Mouse (Mus musculus) spleen, adult 12 weeks (tissue): ENCODE measurements at regions not wholly inside any gene's neighbourhood (a gene's known extent, or its start where the extent isn't known, plus 50 kb on each side); places are given as distances from the start of the nearest gene placed in this dataset.

ENCODE experiments used
- DNase-seq: peaks from one replicate; pipeline ENCODE4 v3.0.0; 2022; ENCODE audit warnings: low spot score

DNA sequence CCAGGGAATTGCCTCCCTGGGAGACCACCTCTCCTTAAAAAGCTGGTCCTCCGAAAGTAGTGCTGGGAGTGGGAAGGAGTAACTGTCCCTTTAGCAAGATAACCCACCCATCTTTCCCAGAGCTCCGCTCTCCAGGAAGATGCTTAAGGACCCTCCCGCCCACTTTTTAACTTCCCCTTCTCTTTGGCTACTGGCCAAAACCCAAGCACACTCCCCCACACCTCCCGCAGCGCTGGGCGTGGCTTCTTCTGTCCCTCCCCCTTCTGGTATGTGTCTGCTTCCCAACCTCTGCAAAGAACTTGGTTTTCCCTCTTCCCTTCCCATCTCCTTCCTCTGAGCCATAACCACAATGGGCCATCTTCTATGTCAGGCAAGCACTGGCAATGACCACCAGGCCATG is 85.4 kb downstream of the Rpap3 start:
- DNase-seq: no peak

DNA sequence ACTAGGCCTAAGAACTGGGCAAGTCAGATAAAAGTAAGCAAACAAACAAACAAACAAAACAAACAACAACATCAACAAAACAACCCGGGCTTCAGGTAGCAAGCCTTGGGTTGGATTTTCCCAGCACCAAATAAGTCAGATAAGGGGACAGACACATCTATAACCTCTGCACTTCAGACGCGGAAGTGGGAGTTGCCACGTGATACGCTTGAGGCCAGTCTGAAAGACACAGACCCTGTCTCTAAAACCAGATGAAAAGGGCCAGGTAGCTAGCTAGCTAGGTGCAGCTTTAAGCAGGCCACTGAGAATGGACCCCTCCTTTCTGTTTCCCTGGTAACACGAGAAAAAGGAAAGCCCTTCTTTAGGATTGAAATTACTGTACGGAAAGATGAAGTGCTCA is 85.9 kb downstream of the Rpap3 start:
- no peak for DNase-seq

DNA sequence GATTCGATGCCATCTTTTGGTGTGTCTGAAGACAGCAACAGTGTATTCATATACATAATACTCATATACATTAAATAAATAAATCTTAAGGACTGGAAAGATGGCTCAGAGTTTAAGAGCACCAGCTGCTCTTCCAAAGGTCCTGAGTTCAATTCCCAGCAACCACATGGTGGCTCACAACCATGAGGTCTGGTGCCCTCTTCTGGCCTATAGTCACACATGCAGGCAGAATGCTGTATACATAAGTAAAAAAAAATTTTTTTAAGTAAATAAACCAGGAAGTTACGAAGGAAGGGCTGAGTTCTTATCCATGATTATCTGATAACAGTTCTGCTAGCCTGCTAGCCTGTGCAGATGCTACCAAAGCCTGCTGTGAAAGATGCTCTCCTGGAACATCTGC is 93.3 kb downstream of the Rpap3 start:
- DNase-seq: no peak

DNA sequence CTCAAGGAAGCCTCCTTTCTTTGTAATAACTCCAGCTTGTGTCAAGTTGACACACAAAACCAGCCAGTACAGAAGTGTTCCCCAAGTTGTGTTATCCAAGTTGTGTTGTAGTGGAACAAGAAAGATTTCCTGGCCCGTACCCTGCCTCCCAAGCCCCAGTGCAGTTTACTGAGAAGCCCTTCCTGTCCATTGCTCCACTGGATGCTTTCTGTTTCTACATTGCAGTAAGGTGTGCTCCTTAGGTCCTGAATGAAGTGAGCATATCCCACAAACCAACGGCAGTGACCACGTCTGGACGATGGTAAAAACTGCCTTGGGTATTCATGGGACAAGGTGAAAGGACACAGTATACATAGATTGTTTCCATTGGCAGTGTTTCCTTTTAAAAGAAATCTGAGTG is 94.9 kb downstream of the Rpap3 start:
- DNase-seq: no peak

DNA sequence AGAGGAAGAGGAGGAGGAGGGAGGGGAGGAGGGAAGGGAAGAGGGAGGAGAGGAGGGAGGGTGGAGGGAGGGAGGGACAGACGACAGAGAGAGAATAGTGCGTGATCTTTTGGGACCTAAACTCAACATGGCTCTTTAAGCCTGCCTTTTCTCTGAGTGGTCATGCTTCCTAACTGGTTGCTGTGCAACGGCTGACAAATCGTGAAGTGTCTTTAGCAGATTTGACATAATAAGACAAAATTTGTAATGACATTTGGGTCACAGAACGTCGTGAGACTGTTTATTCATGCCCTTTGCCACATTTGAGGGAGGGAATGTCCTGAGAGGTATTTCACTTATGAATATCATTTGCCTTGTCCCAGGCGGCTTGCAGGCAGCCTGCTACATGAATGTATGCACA is 96.1 kb downstream of the Rpap3 start:
- no peak for DNase-seq

DNA sequence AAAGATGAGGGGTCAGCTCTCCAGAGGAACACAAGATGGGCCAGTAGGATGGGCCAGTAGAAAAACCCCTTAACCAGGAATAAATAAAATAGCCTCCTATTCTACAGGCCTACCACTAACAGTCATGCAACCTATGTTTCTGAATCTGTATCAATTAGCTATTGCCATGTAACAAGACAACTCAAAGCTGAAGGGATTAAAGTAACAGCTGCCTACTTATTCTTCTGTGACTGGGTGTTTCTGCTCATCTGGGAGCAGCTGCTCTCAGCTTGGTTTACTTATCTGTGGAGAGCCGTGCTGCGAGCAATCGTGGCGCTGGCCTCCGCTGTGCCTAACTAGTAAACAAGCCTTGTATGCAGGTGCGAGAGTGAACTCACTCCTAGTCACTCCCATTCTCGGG is 97.0 kb downstream of the Rpap3 start:
- no peak for DNase-seq

DNA sequence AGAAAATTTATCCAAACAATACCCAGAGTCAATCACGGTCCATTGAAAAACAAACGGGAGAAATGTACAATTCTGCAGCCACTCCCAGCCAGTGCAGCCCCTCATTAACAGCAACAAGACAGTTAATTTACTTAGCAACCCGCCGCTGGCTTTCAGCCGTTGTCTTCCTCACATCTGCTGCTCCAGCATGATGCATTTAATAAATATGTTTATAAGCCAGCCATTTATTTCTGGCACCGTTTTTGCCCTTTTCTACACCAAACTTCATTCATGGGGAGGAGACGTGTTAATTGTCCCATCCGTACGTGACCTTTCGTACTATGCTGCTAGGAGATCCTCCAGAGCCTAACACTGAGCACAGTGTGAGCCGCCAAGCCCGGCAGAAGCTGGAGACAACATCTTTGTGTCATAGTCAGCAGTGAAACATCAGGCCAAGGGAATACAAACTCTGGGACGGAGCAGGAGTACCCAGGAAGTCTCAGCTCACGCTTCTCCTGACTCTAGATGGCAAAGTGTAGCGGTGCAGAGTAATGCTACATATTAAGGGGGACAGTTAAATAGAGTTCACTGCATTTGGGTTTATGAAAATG is 97.9 kb downstream of the Rpap3 start:
- no peak for DNase-seq

DNA sequence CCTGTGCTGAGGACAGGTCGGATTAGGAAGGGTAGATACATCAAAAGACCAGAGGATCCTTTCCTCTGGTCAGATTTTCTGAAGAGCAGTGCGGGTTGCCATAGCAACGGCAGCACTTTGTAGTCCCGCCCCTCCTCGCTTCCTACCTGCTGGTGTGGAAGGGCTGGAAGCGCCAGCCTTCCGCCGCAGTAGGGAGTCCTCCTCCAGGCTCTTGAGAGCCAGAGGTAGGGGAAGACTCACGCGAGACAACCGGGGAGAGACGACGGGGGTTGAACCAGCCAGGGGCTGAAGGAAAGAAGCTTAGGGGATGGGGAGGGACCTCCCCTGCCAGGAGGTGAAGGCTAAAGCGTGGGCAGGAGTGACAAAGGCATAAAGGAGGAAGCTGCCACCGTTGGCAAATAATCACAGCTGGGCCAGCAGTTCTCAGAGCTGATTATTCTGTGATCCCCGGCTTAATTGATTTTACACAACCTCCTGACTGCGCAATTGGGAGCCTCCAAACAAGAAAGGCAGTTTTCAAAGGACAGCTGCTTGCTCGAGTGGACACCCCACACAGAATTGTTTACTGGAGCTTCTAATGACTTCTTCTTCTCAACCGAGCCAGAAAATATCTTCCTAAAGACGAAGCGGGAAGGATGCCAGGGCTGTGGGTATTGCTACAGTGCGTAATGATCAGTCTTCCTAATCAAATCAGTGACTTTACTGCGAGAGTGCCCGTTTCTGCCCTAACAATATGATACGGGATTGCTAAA is 98.8 kb downstream of the Rpap3 start:
- DNase-seq: no peak

DNA sequence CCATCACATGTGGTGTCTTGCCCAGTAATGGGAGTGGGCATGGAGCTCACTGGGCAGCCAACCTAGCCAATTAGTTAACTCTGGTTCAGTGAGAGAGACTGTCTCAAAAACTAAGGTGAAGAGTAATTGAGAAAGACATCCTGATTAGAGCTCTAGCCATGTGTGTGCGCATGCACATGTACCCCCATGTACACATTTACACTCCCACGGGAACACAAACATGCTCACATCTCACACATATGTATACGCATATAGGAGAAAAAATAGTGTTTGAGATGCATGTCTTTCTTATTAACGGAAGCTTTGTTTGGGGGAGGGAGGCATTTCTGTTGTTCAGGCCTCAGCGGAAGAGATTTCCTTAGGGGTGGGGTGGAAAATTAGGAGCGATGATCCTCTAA is 99.4 kb downstream of the Rpap3 start:
- no peak for DNase-seq

DNA sequence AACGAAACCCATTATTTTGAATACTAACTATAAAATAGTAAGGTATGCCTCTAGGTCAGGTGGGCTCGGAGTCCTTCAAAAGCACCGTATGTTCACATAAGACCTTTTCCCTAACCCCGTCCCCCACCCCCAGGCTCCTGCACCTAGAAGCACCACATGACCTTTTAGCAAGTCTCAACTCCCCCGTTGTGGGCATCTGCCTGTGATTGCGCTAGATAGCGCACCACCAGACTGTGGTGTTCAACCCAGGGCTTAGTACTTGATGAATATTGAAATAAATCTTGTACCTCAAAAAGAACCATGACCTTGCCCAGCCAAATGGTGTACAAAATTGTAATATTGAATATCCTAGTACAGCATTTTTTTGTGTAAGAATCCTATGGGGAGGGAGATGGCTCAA is 99.8 kb downstream of the Rpap3 start:
- no peak for DNase-seq

DNA sequence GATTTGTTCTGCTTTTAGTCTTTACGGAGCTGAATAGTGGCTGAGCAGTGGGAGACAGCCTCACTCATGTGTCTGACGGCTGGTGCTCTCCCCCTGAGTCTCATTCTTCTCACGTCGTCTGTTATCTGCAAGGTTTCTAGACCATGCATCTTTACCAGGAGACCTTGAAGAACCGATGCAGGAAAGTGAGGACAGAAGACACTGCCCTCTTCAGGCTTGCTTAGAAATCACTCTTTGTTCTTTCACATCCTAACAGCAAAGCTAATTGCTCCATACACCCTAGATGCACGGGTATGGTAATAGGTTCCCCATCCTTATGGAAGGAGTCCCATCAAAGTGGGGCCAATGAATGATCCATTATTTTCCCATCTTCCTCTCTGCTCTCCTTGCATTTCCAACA is 102.1 kb downstream of the Rpap3 start:
- DNase-seq: no peak

DNA sequence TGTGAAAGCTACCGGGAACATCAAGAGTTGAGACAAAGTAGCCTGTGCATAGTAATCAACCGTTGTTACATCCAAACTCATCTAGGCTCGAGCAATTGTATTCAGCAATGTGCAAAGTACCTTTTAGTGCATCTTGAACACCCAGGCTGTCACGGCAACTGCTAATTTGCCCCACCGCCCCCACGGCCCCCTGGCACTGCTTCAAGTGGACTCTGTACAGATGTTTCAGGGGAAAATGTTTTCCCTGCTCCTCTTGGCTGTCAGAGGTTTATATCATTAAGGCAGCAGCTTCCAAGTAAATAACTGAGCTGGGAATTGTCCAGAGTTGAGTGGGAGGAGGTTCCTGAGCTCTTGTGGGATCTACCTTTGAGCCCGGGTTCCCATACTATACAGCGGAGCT is 107.4 kb downstream of the Rpap3 start:
- no peak for DNase-seq

DNA sequence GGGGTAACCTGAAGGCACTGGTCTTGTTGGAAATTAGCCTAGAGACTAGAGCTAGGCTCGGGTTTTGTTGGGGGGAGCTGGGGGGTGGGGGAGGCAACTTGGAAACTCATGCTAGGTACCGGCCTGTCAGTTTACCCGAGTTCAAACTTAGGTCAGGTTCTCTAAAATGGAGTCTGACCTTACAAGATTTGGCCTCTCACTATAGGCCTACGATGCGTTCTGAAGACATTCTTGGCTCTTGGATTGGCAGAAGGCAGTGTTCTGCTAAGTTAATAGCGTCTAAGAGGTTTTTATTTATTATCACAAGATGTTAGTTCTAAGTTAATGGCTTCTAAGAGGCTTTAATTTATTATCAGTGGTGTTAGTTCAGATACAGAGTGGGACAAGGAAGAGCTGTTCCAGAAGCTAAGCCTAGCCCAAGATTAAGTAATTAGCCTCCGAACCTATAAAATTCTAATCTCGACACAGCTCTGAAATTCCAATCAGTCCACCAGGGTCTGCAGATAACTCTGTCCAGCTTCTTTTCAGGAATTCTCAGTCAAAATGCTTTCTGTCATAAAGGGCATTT is 109.0 kb downstream of the Rpap3 start:
- DNase-seq: no peak

DNA sequence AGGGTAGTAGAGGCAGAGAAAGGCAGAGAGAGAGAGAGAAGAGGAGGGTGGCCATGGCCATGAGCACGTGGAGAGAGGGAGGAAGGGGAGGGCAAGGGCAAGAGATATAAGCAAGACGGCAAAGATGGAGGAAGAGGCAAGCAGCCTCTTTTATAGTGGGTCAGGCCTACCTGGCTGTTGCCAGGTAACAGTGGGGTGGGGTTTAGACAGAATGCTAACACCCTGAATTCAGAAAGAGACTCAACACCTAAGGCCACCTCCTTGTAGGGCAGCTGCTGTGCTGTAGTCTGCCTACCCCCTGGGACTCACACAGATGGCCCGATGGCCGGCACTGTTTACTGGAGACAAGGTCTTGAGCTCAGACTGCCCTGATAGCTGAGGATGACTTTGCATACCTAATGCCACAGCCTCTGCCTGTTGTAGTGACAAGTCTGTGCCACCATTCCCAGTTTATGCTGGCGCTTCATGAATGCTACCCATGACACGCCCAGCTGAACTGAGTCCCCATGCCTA is 110.3 kb downstream of the Rpap3 start:
- no peak for DNase-seq

DNA sequence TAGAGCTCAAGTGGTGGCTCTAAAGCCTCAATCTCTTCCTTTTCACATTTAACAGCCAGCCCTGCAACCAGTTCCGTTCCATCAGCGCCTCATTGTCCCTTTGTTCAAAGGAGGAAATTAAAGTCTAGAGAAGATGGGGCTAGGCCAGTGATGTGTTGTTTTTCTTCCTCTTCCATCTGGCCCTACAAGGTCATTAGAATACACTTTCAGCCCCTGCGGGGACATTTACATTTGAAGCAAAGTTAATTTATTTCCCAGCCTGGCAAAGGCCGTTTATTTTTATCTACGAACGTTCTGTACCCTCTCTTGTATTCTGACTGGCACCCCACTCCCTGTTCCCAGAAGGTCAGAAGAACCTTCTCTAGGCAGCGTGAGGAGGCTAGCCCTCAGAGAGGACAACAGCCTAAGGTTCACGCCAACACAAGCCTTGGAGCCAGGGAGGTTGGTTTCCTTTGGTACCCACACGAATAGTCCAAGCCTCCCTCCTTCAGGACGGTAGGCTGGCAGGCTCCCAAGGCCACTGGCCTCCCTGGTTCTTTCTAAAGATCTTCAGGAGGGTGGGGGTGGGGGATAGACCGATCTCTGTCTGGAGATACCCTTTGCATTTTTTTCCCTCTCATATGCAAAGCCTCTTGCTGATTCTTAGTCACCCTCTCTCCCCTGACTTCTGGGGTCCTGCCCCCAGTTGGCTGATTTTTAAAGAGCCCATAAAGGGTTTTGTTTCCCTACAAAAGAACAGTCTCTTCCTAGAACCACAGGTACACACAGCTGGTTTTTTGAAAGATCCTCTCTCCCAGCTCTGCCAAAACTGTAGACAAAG is 111.6 kb downstream of the Rpap3 start:
- no peak for DNase-seq

DNA sequence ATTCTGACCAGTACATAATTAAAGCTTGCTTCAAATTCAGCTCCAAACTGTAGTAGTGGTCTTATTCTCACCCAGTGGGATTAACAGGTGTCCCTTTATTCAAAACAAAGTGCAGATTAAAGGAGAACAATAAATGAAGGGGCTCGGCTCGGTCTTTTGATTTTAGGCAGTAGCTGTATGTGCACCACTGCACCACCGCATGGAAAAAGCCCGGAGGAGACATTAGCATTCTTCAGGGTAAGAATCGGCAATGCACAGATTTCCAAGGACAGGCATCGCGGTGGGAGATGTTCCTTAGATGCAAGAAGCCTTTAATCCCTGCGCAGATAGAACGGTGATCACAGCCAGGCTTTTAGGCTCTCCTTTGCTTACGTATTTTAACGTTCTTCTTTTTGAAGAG is 112.8 kb downstream of the Rpap3 start:
- DNase-seq: no peak

DNA sequence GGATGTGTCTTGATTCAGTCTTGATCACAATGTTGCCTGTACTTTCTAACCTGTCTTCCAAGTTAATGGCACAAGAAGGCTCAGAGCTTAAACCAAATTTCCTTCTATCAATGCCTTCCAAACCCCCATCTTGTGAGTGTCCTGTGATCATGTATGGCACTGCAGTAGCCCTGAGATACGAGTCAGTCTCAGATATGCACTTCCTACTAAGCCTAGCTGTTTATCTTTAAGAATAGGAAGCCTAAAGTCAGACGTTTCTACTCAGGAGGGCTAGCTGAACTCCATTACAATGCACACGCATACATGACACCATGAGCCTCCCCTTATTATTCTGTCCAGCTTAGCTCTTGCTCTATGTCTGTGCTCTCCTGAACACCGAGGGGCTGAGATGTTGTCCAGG is 114.2 kb downstream of the Rpap3 start:
- DNase-seq: no peak

DNA sequence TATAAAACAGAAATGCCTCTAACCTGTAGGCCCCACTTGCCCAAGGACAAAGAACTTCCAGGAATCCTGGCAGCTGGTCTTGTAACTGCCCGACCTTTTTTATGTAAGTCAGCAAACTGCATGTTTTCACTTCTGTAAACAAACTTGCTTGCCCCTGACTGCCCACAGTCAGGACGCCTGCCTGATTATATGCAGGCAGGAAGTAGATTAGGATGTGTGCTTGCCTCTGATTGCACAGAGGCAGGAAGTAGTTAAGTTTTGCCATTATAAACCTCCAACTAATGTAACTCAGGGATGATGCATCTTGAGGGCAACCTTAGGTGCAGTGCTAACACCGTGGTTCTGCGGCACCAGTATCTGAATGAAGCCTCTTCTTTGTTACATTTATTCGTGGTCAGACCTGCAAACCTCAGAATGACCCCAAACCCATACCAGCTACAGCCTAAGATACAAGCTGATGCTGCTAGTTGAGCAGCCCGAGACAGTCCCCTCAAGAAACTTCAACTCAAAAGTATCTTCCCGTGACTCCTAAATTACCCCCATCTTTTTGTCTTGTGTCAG is 114.8 kb downstream of the Rpap3 start:
- no peak for DNase-seq

DNA sequence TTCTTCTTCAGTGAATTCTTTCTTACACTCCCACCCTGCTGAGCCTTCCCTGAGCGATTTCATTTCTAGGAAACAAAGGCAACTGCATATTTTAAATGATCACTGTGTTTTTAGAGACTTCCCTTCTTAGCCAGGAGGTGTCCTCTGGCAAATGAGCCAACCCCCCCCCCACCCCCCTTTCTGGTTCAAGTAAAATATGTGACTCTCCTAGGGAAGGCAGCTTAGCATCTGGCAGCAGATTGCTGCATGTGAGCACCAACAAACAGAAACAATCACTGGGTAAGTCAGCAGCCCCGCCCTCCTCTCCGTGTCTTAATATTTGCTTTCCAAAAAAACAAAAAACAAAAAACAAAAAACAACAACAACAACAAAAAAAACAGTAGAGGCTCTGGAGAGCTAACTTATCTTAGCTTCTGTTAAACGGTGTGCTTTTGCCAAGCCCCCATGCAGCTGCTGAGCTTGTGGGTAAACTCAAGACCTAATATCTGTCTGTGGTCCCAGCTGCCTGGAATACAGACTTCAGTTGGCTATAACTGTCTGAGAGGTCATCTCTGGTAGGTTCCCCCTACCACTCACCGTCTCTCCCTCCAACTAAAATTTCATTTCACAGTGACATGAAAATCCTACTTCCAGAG is 117.9 kb downstream of the Rpap3 start:
- DNase-seq: no peak

DNA sequence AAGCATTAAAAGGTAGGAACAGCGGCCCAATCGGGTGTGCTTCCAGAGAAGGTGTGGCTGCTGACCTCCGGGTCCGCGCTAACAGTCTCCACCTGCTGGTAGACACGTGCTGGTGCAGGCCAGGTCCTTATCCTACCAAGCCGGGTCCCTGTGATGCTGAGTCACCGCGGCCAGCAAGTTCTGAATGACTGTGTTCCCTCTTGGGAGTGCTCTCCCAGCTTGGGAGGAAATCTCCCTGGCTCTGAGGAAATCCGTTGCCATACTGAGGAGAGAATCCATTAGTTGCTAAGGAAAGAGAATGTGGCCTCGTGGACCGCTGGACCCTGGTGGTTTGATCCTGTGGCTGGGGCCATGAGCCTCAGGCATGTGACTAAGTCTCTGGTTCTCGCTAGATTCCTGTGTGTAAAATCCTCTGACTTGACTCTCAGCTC is 123.9 kb downstream of the Rpap3 start:
- DNase-seq: peak; percentile 60

DNA sequence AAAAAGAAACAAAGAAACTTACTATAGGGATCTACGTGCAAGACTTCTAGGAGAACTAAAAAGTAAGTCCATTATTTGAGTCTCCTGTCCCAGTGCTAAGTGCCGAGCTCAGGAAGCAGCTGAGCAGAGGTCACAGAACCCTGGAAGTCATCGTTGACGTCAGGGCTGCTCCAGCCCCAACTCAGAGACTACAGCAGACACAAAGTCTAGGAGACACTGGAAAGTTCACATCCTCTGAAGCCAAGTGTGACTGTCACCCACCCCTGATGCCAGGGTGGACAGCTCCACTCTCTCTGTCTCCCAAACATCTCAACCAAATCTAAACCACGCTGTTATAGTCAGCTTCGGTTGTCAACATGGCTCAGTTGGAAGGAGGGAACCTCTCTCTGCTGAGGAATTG is 124.9 kb downstream of the Rpap3 start:
- DNase-seq: no peak

DNA sequence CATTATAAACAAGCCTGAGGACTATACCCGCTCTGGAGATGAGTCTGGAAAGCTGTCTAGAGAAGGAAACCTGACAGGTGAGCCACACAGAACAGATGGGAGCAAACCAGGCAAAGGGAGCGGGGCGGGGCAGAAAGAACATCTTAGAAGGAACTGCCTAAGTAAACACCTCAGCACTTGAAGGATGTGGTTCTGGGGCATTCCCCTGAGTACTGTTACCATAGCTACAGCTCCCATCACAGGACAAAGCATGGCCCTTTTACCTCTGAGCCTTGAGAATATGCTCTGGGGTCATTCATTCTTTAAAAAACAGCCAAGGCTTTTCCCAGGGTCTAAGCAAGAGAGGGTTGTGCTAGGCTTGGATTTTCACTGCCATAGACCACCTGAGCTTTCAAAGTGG is 127.6 kb downstream of the Rpap3 start:
- DNase-seq: peak; percentile 6
